Mouse (Mus musculus) spleen, adult 2 months (tissue): Measurements from ENCODE around the gene Magt1. TPM values are rescaled to one million over a fixed set of nuclear protein-coding genes. Genes with fewer than 3 reads are reported as not detected.
"Not testable (repeated sequence)": the region's sequence is repeated elsewhere in the genome, so short reads cannot be mapped to it uniquely, and the experiment has no call there.

Experiments used
- DNase-seq, 2 experiments: peaks; one replicate each; pipeline versions ENCODE4 v3.0.0 to v3.0.0-alpha.2; 2012 to 2021; ENCODE audit warnings: low spot score in 2 of 2, low read depth in 1 of 2
- H3K27ac ChIP-seq: fragments of 200-500 bp; 2 replicates; pipeline ENCODE4 v1.5.1; 2012; ENCODE audit warnings: low read length, inconsistent platforms; ENCODE audit not compliant: insufficient read depth
- H3K27me3 ChIP-seq: fragments of 200-500 bp; 2 replicates; pipeline ENCODE4 v1.6.1; 2012; ENCODE audit warnings: mild to moderate bottlenecking, moderate library complexity, low read length, inconsistent platforms; ENCODE audit not compliant: control insufficient read depth, insufficient read depth
- H3K36me3 ChIP-seq: fragments of 200-500 bp; 2 replicates; pipeline ENCODE4 v1.6.1; 2012; ENCODE audit warnings: mild to moderate bottlenecking, low read length, inconsistent platforms; ENCODE audit not compliant: control insufficient read depth, insufficient read depth
- H3K4me1 ChIP-seq: fragments of 200-500 bp; 2 replicates; pipeline ENCODE4 v1.6.1; 2011; ENCODE audit warnings: inconsistent platforms; ENCODE audit not compliant: control insufficient read depth, insufficient read depth, insufficient read length
- H3K4me3 ChIP-seq: fragments of 200-500 bp; 2 replicates; pipeline ENCODE4 v1.5.1; 2011; ENCODE audit warnings: mild to moderate bottlenecking, inconsistent platforms; ENCODE audit not compliant: insufficient read depth, insufficient read length; ENCODE audit errors: extremely low read depth
- CTCF ChIP-seq: fragments of 200-500 bp; IDR thresholded peaks from 2 replicates; pipeline ENCODE4 v1.5.1; 2011; ENCODE audit warnings: mild to moderate bottlenecking, inconsistent platforms; ENCODE audit not compliant: insufficient read depth, insufficient read length, insufficient replicate concordance; ENCODE audit errors: extremely low read depth
- POLR2A ChIP-seq: fragments of 200-500 bp; IDR thresholded peaks from 2 replicates; pipeline ENCODE4 v1.6.1; 2011; ENCODE audit warnings: low read depth, low read length, inconsistent platforms
- WGBS: fragments of 180-500 bp; shearing (Covaris S2); methylation state at CpG from one replicate; pipeline ENCODE4 v1.1.7; 2018; 5-methylcytosine and 5-hydroxymethylcytosine counted together
- polyA plus RNA-seq: library from polyadenylated mRNA; depleted of rRNA; stranded (reverse); fragments of >200 nt; gene quantifications from 2 replicates; pipeline ENCODE4 v1.2.3, GENCODE M21; 2012

Gene Magt1
- polyA plus RNA-seq, 1 experiment: 3.1 TPM

- WGBS: 19% methylated on average over 26 of the region's 26 CpGs
- Histone ChIP-seq H3K27me3 (no peaks in the 10 kb centered on the region), H3K4me1 (no peaks in the 10 kb centered on the region), H3K27ac (peak within 1 kb of the TSS; percentile 82), H3K4me3 (peak within 1 kb of the TSS; percentile 85), H3K36me3 (no peaks in the 10 kb centered on the region)
- no peak; the same call in 1 of the 2 replicates for TF ChIP-seq POLR2A
- TF ChIP-seq CTCF: no peak
- peak; percentile 69 to 72 for DNase-seq
Observed at GRCm38 (mm10) chrX:106015571-106016322, 4.0 kb upstream of the Magt1 start, which contains the start of gene Cox7b. Gene Cox7b, plus strand, starts transcription at chrX:106015700.

GRCm38 (mm10) chrX:106014741-106015377 is 3.2 kb upstream of the Magt1 start:
- not testable (repeated sequence) for DNase-seq, H3K36me3 ChIP-seq, H3K4me1 ChIP-seq, H3K27me3 ChIP-seq, H3K27ac ChIP-seq, H3K4me3 ChIP-seq
- 72% methylated on average over 2 of the region's 2 CpGs for WGBS

- TF ChIP-seq CTCF (no peak), POLR2A (no peak)
- Histone ChIP-seq H3K4me1 (no peaks in the 10 kb centered on the region), H3K27ac (no peak overlapping the region), H3K36me3 (no peaks in the 10 kb centered on the region), H3K4me3 (no peak overlapping the region), H3K27me3 (no peaks in the 10 kb centered on the region)
- DNase-seq: peak in 1 of 2 experiments; percentile 36
- 29% methylated on average over 2 of the region's 2 CpGs for WGBS
Observed at GRCm38 (mm10) chrX:106013217-106013616, 1.5 kb upstream of the Magt1 start.

- H3K4me1 ChIP-seq: no peaks in the 10 kb centered on the region
- H3K27me3 ChIP-seq: no peaks in the 10 kb centered on the region
- H3K27ac ChIP-seq: no peak overlapping the region
- H3K4me3 ChIP-seq: no peak overlapping the region
- WGBS: 52% methylated on average over 3 of the region's 3 CpGs
- no peaks in the 10 kb centered on the region for H3K36me3 ChIP-seq
- TF ChIP-seq POLR2A (no peak), CTCF (no peak)
- DNase-seq: no peak
Observed at GRCm38 (mm10) chrX:106012559-106012958, 853 bp upstream of the Magt1 start.

- H3K4me1 ChIP-seq: no peaks in the 10 kb centered on the region
- peak overlapping the region; percentile 72; the same call in 1 of the 2 replicates for H3K4me3 ChIP-seq
- no peak overlapping the region; the same call in 1 of the 2 replicates for H3K27ac ChIP-seq
- no peaks in the 10 kb centered on the region for H3K36me3 ChIP-seq
- WGBS: 8% methylated on average over 3 of the region's 3 CpGs
- no peak for TF ChIP-seq POLR2A
- no peak for TF ChIP-seq CTCF
- no peaks in the 10 kb centered on the region for H3K27me3 ChIP-seq
- DNase-seq: no peak
Observed at GRCm38 (mm10) chrX:106010762-106011161, 944 bp downstream of the Magt1 start.

GRCm38 (mm10) chrX:106001605-106002004 is 10.1 kb downstream of the Magt1 start:
- TF ChIP-seq POLR2A (no peak), CTCF (no peak)
- Histone ChIP-seq H3K27ac (no peak overlapping the region), H3K27me3 (no peaks in the 10 kb centered on the region), H3K36me3 (no peaks in the 10 kb centered on the region), H3K4me3 (no peak overlapping the region), H3K4me1 (no peaks in the 10 kb centered on the region)
- WGBS: 69% methylated on average over 1 of the region's 1 CpGs
- DNase-seq: no peak

GRCm38 (mm10) chrX:105957091-105957490 is 54.6 kb downstream of the Magt1 start:
- H3K36me3 ChIP-seq, H3K4me1 ChIP-seq, DNase-seq, H3K27me3 ChIP-seq, H3K4me3 ChIP-seq, H3K27ac ChIP-seq: not testable (repeated sequence)
- 80% methylated on average over 14 of the region's 14 CpGs for WGBS
